Mouse (Mus musculus): ENCODE measurements around the gene Bcl7b.

Bcl7b gene

GRCm38 (mm10) chr5:135171688-135172220, 3.7 kb downstream of the Bcl7b start:
- DNase-seq, result no peak

DNA sequence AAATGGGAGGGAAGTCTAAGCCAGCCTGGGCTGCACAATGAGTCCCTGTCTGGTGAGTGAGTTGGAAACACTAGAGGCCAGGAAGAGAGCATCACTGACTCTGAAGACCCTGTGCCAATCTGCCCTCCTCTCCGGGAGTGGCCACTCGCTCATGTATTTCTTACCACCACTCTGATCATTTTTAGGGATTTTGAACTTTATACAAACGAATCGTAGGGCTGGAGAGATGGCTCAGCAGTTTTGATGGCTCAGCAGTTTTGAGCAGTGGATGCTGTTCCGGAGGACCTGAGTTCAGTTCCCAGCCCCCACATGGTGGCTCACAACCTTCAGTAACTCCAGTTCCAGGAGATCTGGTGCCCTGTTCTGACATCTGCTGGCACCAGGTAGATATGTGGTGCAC, 4.9 kb downstream of the Bcl7b start:
- DNase-seq, result no peak

DNA sequence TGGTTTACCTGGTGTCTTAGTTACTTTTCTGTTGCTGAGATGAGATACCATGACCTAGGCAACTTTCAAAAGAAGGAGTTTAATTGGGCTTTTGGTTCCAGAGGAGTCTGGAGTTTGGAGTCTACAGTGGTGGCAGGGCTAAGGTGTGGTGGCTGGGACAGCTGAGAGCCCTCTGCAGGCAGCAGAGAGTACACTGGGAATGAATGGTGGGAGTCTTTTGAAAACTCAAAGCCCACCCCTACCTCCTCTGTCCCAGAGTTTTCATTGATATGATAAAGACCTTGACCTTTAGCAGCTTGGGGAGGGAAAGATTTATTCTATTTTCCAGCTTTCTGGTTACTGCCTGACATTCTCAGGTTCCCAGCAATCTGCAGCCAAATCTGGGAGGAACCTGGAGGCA, 7.0 kb downstream of the Bcl7b start:
- DNase-seq, result no peak

GRCm38 (mm10) chr5:135178523-135178922, 10.4 kb downstream of the Bcl7b start:
- no peak for DNase-seq

DNA sequence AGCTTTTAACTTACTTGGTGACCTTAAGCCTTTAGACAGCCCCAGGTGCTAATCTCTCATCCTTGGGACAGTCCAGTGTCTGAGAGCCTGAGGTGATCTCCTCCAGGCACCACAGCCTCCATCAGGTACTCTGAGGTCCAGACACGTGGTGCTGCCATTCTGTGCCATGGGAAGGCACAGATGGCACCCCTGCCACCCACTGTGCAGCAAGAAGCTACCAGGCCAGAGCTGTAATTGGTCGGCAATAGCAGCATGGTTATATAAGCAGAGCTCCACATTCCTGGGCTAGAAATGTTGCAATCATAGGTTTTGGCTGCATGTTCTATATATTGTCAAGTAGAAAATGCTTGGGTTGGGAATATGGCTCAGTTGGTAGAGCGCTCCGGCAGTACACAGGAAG, 10.9 kb downstream of the Bcl7b start:
- DNase-seq, result peak; percentile 96 to 97

DNA sequence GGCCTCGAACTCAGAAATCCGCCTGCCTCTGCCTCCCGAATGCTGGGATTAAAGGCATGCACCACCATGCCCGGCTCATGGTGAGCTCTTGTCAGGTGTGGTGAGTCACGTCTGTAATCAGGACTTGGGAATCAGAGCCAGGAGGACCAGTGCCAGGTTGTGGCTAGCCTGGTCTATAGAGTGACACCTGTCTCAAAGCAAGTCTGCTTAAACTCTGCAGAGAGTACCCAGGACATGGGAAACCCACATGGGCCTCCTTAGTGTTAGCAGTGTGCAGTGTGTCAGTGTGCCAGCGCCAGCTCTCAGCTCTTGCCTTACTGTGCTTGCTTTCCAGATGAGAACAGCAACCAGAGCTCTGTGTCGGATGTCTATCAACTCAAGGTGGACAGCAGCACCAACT, 11.5 kb downstream of the Bcl7b start:
- DNase-seq, result peak; percentile 44 to 57

- no peak for DNase-seq
These were observed 12.7 kb downstream of the Bcl7b start for GRCm38 (mm10) chr5:135180796-135181195.

DNA sequence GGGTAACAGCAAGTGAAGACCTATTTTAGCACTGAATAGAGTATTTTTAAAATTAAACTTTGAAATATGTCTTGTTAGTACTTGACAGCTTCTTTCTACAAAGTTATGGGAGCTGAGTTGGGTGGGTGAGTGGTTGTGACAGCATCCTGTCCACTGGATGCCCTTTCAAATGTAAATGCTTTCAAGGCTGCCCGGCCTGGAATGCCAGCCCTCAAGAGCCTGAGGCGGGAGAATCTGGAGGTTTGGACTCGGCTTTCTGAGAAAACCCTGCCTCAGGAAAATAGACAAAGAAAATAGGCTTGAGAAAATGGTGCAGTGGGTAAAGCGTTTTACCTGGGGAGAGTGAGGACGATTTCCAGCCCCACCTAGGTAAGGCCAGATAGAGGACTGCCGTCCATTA, 13.7 kb downstream of the Bcl7b start:
- DNase-seq, result no peak

- peak in 1 of 2 experiments; percentile 34 for DNase-seq
These were observed 15.2 kb downstream of the Bcl7b start for GRCm38 (mm10) chr5:135183131-135183861.

DNA sequence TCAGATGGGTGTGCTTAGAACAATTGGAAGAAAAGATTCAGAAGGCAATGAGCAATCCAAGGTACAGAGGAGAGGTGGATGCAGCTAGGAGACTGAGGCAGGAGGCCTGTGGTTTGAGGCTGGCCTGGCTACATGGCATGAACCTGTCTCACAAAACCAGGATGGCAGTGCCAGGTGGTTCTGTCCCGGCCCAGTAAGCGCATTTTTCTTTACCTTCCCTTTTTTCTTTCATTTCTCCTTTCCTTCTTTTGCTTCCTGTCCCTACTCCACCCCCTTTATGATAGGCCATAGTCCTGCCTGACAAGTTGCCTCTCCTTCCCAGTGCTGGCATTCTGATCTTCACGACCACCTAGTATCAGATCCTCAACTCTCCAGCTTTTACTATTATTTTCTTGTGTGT, 16.9 kb downstream of the Bcl7b start:
- DNase-seq, result no peak

DNA sequence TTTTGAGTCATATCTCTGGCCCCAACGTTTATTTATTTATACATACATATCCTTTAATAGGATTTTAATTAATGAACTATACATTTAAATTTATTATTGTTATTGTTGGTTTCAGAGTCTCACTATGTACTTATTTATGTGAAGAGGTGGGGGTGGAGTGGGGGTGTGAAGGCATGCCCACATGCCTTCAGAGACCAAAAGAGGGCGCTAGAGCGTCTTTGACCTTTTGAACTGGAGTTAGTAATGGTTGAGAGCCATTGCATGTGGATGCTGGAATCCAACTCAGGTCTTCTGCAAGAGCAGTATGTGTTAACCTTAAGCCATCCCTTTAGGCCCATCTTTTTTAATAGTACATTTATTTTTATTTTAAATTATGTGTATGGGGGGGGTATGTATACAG, 17.5 kb downstream of the Bcl7b start:
- no peak for DNase-seq

DNA sequence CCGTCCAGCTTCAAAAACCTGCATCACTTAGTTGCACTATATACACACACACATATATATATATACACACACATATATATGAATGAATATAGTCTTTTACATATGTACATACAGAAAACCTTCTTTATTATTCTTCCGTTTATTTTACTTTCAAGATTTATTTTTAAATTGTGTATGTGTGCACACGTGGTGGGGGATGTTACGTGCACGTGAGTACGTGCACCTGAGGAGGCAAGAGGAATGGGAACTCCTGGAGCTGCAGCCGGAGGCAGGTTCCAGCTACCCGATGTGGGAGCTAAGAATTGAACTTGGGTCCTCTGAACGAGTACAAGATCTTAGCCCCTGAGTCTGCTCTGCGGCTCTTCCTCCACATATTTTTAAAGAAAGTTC, 18.1 kb downstream of the Bcl7b start:
- no peak for DNase-seq

GRCm38 (mm10) chr5:135186621-135187348, 18.7 kb downstream of the Bcl7b start, which contains the start of gene Baz1b:
Gene Baz1b (plus strand): TSS chr5:135187264.
- peak; percentile 98 to 100 for DNase-seq

- peak in 1 of 2 experiments; percentile 48 for DNase-seq
These were observed 19.5 kb downstream of the Bcl7b start for GRCm38 (mm10) chr5:135187349-135188213.

DNA sequence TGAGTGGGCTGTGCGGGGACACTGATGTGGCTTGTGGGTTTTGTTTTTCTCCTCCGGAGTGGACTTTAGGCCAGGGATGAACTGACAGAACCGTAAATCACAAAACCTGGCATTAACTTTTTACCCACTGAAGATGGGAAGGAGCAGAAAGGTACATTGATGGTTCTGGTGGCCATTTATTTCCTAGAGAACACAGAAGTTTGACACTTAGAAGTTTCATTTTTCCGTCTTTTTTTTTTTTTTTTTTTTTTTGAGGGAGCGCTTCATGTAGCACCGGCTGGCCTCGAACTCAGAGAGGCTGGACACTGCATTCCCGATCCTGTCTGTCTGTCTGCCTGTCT, 20.1 kb downstream of the Bcl7b start:
- DNase-seq, result no peak

DNA sequence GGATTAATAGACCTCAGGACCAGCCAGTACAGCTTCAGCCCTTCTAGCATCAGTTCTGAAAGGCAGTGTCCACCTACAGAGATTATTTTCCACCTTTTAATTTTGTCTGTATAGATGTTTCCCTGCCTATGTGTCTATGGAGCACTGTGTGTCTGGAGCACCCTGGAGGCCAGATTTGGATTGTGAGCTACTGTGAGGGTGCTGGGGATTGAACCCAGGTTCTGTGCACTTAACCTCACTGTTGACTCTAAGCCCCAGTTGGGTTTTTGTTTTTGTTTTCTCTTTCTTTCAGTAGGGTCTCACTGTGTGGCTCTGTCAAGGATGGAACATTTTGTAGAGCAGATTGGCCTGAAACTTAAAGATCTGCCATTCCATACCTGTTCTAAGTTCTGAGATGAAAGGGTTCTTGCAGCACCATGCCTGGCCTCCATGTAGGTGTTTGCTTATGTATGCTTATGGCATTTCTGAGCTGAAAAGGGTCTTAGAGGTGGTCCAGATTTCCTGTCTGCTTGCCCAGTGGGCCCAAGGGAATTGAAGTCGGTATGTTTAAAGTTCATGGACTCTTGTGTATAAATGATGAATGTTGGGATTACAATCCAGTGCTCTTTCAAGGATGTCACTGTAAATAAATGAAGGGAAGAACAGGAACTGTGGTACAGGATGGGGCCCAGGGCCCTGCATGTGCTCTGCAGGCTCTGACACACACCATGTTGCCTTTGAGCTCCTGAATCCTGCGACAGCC, 21.4 kb downstream of the Bcl7b start:
- no peak for DNase-seq

GRCm38 (mm10) chr5:135191620-135192019, 23.5 kb downstream of the Bcl7b start:
- DNase-seq, result peak; percentile 57 to 84

- no peak for DNase-seq
These were observed 24.3 kb downstream of the Bcl7b start for GRCm38 (mm10) chr5:135192431-135192830.

- DNase-seq, result no peak
These were observed 28.3 kb downstream of the Bcl7b start for GRCm38 (mm10) chr5:135196367-135196766.

- DNase-seq, result no peak
These were observed 34.7 kb downstream of the Bcl7b start for GRCm38 (mm10) chr5:135202763-135203162.

DNA sequence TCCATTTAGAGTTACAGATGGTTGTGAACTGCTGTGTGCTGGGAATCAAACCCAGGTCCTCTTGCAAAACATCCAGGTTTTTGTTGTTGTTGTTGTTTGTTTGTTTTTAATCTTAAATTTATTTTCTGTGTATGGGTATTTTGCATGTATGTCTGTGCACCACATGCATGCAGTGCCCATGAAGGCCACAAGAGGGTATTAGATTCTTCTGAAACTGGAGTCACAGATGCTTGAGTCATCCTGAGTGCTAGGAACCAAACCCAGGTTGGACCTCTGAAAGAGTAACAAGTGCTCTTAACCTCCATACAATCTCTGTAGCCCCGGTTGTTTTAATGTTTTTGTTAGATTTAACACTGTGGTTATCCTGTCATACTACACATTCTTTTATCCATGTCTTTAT, 40.1 kb downstream of the Bcl7b start:
- no peak for DNase-seq

- DNase-seq, result peak; percentile 28 to 43
These were observed 48.8 kb downstream of the Bcl7b start for GRCm38 (mm10) chr5:135216871-135217270.
